Mouse (Mus musculus): Measurements from ENCODE around the gene Cacna1c.

The Cacna1c gene

GRCm38 (mm10) chr6:119010875-119011274, 185.3 kb downstream of the Cacna1c start:
- DNase-seq (ENCODE audit: low spot score in 2 of 2) = no peak

- no peak for DNase-seq (ENCODE audit: low spot score in 2 of 2)
Measured at GRCm38 (mm10) chr6:119009526-119009925, 186.7 kb downstream of the Cacna1c start.

GRCm38 (mm10) chr6:119008638-119009166, 187.5 kb downstream of the Cacna1c start:
- no peak for DNase-seq (ENCODE audit: low spot score in 2 of 2)

GRCm38 (mm10) chr6:119004596-119004995, 191.6 kb downstream of the Cacna1c start:
- DNase-seq (ENCODE audit: low spot score in 2 of 2) = no peak

- no peak for DNase-seq (ENCODE audit: low spot score in 2 of 2)
Measured at GRCm38 (mm10) chr6:119001442-119001841, 194.8 kb downstream of the Cacna1c start.

- no peak for DNase-seq (ENCODE audit: low spot score in 2 of 2)
Measured at GRCm38 (mm10) chr6:119000255-119000654, 196.0 kb downstream of the Cacna1c start.

GRCm38 (mm10) chr6:118999329-118999875, 196.8 kb downstream of the Cacna1c start:
- no peak for DNase-seq (ENCODE audit: low spot score in 2 of 2)

- DNase-seq (ENCODE audit: low spot score in 2 of 2) = no peak
Measured at GRCm38 (mm10) chr6:118997397-118997796, 198.8 kb downstream of the Cacna1c start.

- DNase-seq (ENCODE audit: low spot score in 2 of 2) = no peak
Measured at GRCm38 (mm10) chr6:118994272-118995061, 201.8 kb downstream of the Cacna1c start.

- no peak for DNase-seq (ENCODE audit: low spot score in 2 of 2)
Measured at GRCm38 (mm10) chr6:118992391-118992790, 203.8 kb downstream of the Cacna1c start.

- DNase-seq (ENCODE audit: low spot score in 2 of 2) = no peak
Measured at GRCm38 (mm10) chr6:118989999-118990776, 206.0 kb downstream of the Cacna1c start.

- no peak for DNase-seq (ENCODE audit: low spot score in 2 of 2)
Measured at GRCm38 (mm10) chr6:118984181-118984901, 211.9 kb downstream of the Cacna1c start.

GRCm38 (mm10) chr6:118983471-118984040, 212.7 kb downstream of the Cacna1c start:
- no peak for DNase-seq (ENCODE audit: low spot score in 2 of 2)

- DNase-seq (ENCODE audit: low spot score in 2 of 2) = no peak
Measured at GRCm38 (mm10) chr6:118980265-118980664, 216.0 kb downstream of the Cacna1c start.

- no peak for DNase-seq (ENCODE audit: low spot score in 2 of 2)
Measured at GRCm38 (mm10) chr6:118977443-118978271, 218.6 kb downstream of the Cacna1c start.

- no peak for DNase-seq (ENCODE audit: low spot score in 2 of 2)
Measured at GRCm38 (mm10) chr6:118976617-118977016, 219.6 kb downstream of the Cacna1c start.

- no peak for DNase-seq (ENCODE audit: low spot score in 2 of 2)
Measured at GRCm38 (mm10) chr6:118971844-118972531, 224.2 kb downstream of the Cacna1c start.

- no peak for DNase-seq (ENCODE audit: low spot score in 2 of 2)
Measured at GRCm38 (mm10) chr6:118968776-118969175, 227.4 kb downstream of the Cacna1c start.

GRCm38 (mm10) chr6:118966904-118967303, 229.3 kb downstream of the Cacna1c start:
- no peak for DNase-seq (ENCODE audit: low spot score in 2 of 2)

GRCm38 (mm10) chr6:118965577-118965976, 230.6 kb downstream of the Cacna1c start:
- no peak for DNase-seq (ENCODE audit: low spot score in 2 of 2)

All from spleen, postnatal 14 days (tissue).